Mouse (Mus musculus) lung, postnatal 0 days (tissue): Measurements from ENCODE around the gene Rragd. TPM values are rescaled to one million over a fixed set of nuclear protein-coding genes. Genes with fewer than 3 reads are reported as not detected.

Experiments
- ATAC-seq: fragments of 200-750 bp; cut with Nextera tagmentation; 2 replicates; pipeline ENCODE4 v1.8.0; 2017; ENCODE audit warnings: moderate library complexity
- DNase-seq: peaks from one replicate; pipeline ENCODE4 v3.0.0-alpha.2; 2016; ENCODE audit warnings: low spot score
- H3K27ac ChIP-seq: fragments of 300-500 bp; sonication (generic); 2 replicates; pipeline ENCODE4 v1.5.1; 2014; ENCODE audit warnings: antibody characterized with exemption, mild to moderate bottlenecking, low read length, mixed read lengths
- H3K27me3 ChIP-seq: fragments of 300-500 bp; sonication (generic); replicated peaks from 2 replicates; pipeline ENCODE4 v1.6.1; 2014; ENCODE audit warnings: low read length, mixed read lengths; ENCODE audit not compliant: insufficient read depth
- H3K36me3 ChIP-seq: fragments of 300-500 bp; sonication (generic); 2 replicates; pipeline ENCODE4 v1.6.1; 2014; ENCODE audit warnings: low read length, mixed read lengths; ENCODE audit not compliant: insufficient read depth
- H3K4me1 ChIP-seq: fragments of 300-500 bp; sonication (generic); 2 replicates; pipeline ENCODE4 v1.6.1; 2014; ENCODE audit warnings: antibody characterized with exemption, low read depth, low read length, mixed read lengths; ENCODE audit not compliant: insufficient read depth
- H3K4me2 ChIP-seq: fragments of 300-500 bp; sonication (generic); replicated peaks from 2 replicates; pipeline ENCODE4 v1.6.1; 2014; ENCODE audit warnings: low read depth, mild to moderate bottlenecking, low read length, moderate library complexity, mixed read lengths
- H3K4me3 ChIP-seq: fragments of 300-500 bp; sonication (generic); 2 replicates; pipeline ENCODE4 v1.5.1; 2014; ENCODE audit warnings: low read depth, low read length
- H3K9ac ChIP-seq: fragments of 300-500 bp; sonication (generic); replicated peaks from 2 replicates; pipeline ENCODE4 v1.6.1; 2014; ENCODE audit warnings: low read depth, mild to moderate bottlenecking
- H3K9me3 ChIP-seq: fragments of 300-500 bp; sonication (generic); 2 replicates; pipeline ENCODE4 v1.6.1; 2016; ENCODE audit warnings: low read length, mixed read lengths
- CTCF ChIP-seq: IDR thresholded peaks from 2 replicates; pipeline ENCODE4 v1.5.1; 2016; ENCODE audit warnings: antibody characterized with exemption, mild to moderate bottlenecking
- EP300 ChIP-seq: IDR thresholded peaks from 2 replicates; pipeline ENCODE4 v1.6.1; 2016; ENCODE audit warnings: antibody characterized with exemption, mild to moderate bottlenecking, control low read depth
- WGBS: fragments of 180-500 bp; shearing (Covaris S2); extraction: QIAGEN DNeasy Blood & Tissue Kit; methylation state at CpG from one replicate; pipeline ENCODE4 v1.1.7; 2014; 5-methylcytosine and 5-hydroxymethylcytosine counted together
- polyA plus RNA-seq: library from polyadenylated mRNA; unstranded; fragments of >200 nt; fragmentation: Nextera tagmentation; extraction: Ambion mirVana; gene quantifications from 2 replicates; pipeline ENCODE4 v1.2.1, GENCODE M21; 2015

Rragd gene
- polyA plus RNA-seq, 1 experiment from 2014 or later = 5.6 TPM

- no peaks in the 10 kb centered on the region; the same call in 1 of the 2 replicates for H3K27me3 ChIP-seq
- no peaks in the 10 kb centered on the region for H3K9me3 ChIP-seq
- DNase-seq = peak; percentile 7
- no peak overlapping the region for H3K27ac ChIP-seq
- no peak overlapping the region for H3K4me3 ChIP-seq
- no peak overlapping the region for H3K4me2 ChIP-seq
- TF ChIP-seq EP300 (no peak), CTCF (peak; percentile 29)
- H3K4me1 ChIP-seq = 0 out of 2 replicates have a peak, but pooled peaks cover 3% of the 10 kb centered on the region
- H3K36me3 ChIP-seq = no peaks in the 10 kb centered on the region
- ATAC-seq = no peak
- H3K9ac ChIP-seq = no peak overlapping the region
- 30% methylated on average over 13 of the region's 13 CpGs for WGBS
These were observed 2.2 kb downstream of the Rragd start for GRCm38 (mm10) chr4:32984801-32985675.

GRCm38 (mm10) chr4:32985684-32986083 is 2.8 kb downstream of the Rragd start:
- no peak overlapping the region for H3K4me3 ChIP-seq
- no peak overlapping the region for H3K27ac ChIP-seq
- H3K36me3 ChIP-seq = no peaks in the 10 kb centered on the region
- WGBS = 21% methylated on average over 3 of the region's 3 CpGs
- H3K27me3 ChIP-seq = no peaks in the 10 kb centered on the region; the same call in 1 of the 2 replicates
- no peak overlapping the region for H3K9ac ChIP-seq
- H3K4me1 ChIP-seq = 0 out of 2 replicates have a peak, but pooled peaks cover 3% of the 10 kb centered on the region
- H3K4me2 ChIP-seq = no peak overlapping the region
- TF ChIP-seq CTCF (no peak), EP300 (no peak)
- DNase-seq (no peak), ATAC-seq (no peak)
- no peaks in the 10 kb centered on the region for H3K9me3 ChIP-seq

DNA sequence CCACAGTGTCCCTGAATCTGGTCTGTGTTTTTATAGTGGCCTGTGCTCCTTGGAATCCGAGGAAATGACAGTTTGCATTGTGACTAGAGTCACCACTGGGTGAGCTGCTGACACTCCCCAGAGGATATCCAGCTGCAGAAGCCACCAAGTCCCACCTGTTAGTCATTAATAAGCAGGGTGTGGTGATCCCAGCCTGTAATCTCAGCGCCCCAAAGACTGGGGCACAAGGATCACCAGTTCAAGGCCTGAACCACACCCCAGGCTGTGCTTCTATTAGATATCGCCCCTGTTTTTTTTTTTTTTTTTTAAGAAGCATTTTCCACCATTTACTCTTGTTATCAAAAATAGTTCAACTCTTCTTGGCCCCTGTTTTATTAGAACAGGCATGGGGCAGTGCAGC is 4.2 kb downstream of the Rragd start:
- Histone ChIP-seq H3K4me3 (no peak overlapping the region), H3K4me1 (0 out of 2 replicates have a peak, but pooled peaks cover 3% of the 10 kb centered on the region), H3K9ac (no peak overlapping the region), H3K36me3 (no peaks in the 10 kb centered on the region), H3K9me3 (no peaks in the 10 kb centered on the region), H3K4me2 (no peak overlapping the region), H3K27me3 (no peaks in the 10 kb centered on the region; the same call in 1 of the 2 replicates), H3K27ac (no peak overlapping the region)
- no peak for ATAC-seq
- 62% methylated on average over 3 of the region's 3 CpGs for WGBS
- TF ChIP-seq CTCF (no peak), EP300 (no peak)
- no peak for DNase-seq

- Histone ChIP-seq H3K27ac (no peak overlapping the region), H3K27me3 (no peaks in the 10 kb centered on the region; the same call in 1 of the 2 replicates), H3K4me2 (no peak overlapping the region), H3K36me3 (no peaks in the 10 kb centered on the region), H3K4me3 (no peak overlapping the region), H3K9ac (no peak overlapping the region), H3K4me1 (0 out of 2 replicates have a peak, but pooled peaks cover 2% of the 10 kb centered on the region), H3K9me3 (no peaks in the 10 kb centered on the region)
- 80% methylated on average over 2 of the region's 2 CpGs for WGBS
- ATAC-seq = no peak
- DNase-seq = no peak
- TF ChIP-seq EP300 (no peak), CTCF (no peak)
These were observed 6.5 kb downstream of the Rragd start for GRCm38 (mm10) chr4:32989346-32989745.

- WGBS = 67% methylated on average over 3 of the region's 3 CpGs
- Histone ChIP-seq H3K27me3 (no peaks in the 10 kb centered on the region), H3K4me2 (no peak overlapping the region), H3K27ac (no peak overlapping the region), H3K9ac (no peak overlapping the region), H3K36me3 (no peaks in the 10 kb centered on the region), H3K4me1 (no peaks in the 10 kb centered on the region), H3K9me3 (no peaks in the 10 kb centered on the region), H3K4me3 (no peak overlapping the region)
- DNase-seq = no peak
- TF ChIP-seq CTCF (no peak), EP300 (no peak)
- no peak for ATAC-seq
These were observed 11.3 kb downstream of the Rragd start for GRCm38 (mm10) chr4:32994168-32994567.

DNA sequence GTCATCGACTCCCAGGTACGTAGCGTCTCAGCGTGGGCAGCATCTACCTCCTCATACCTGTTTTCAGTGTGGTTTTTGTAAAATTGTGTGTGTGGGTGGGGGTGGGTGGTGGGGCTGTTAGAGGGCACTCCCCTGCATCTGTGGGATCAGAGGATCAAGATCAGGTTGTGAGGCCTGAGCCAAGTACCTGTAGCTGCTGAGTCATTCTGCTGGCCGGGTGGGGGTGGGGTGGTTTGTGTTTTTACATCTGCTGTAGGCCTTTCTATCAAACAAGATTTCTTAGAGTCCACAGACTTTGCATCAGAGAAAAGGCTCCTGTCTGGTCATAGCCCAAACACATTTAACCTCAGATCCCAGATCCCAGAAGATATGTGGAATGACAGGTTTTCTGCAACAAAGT is 13.2 kb downstream of the Rragd start:
- H3K9ac ChIP-seq = no peak overlapping the region
- no peak for ATAC-seq
- no peaks in the 10 kb centered on the region for H3K36me3 ChIP-seq
- H3K4me2 ChIP-seq = no peak overlapping the region
- no peak overlapping the region for H3K27ac ChIP-seq
- no peaks in the 10 kb centered on the region for H3K27me3 ChIP-seq
- TF ChIP-seq EP300 (no peak), CTCF (no peak)
- H3K9me3 ChIP-seq = no peaks in the 10 kb centered on the region
- no peak for DNase-seq
- 91% methylated on average over 5 of the region's 5 CpGs for WGBS
- no peak overlapping the region for H3K4me3 ChIP-seq
- H3K4me1 ChIP-seq = no peaks in the 10 kb centered on the region
